Mouse (Mus musculus) spleen, adult 2 months (tissue): ENCODE results near the gene Umodl1. TPM values are rescaled to one million over a fixed set of nuclear protein-coding genes. Genes with fewer than 3 reads are reported as not detected.

Experiments used
- DNase-seq, 2 experiments: peaks; one replicate each; pipeline versions ENCODE4 v3.0.0 to v3.0.0-alpha.2; 2012 to 2021; ENCODE audit warnings: low spot score in 2 of 2, low read depth in 1 of 2
- H3K27ac ChIP-seq: fragments of 200-500 bp; 2 replicates; pipeline ENCODE4 v1.5.1; 2012; ENCODE audit warnings: low read length, inconsistent platforms; ENCODE audit not compliant: insufficient read depth
- H3K27me3 ChIP-seq: fragments of 200-500 bp; 2 replicates; pipeline ENCODE4 v1.6.1; 2012; ENCODE audit warnings: mild to moderate bottlenecking, moderate library complexity, low read length, inconsistent platforms; ENCODE audit not compliant: control insufficient read depth, insufficient read depth
- H3K36me3 ChIP-seq: fragments of 200-500 bp; 2 replicates; pipeline ENCODE4 v1.6.1; 2012; ENCODE audit warnings: mild to moderate bottlenecking, low read length, inconsistent platforms; ENCODE audit not compliant: control insufficient read depth, insufficient read depth
- H3K4me1 ChIP-seq: fragments of 200-500 bp; 2 replicates; pipeline ENCODE4 v1.6.1; 2011; ENCODE audit warnings: inconsistent platforms; ENCODE audit not compliant: control insufficient read depth, insufficient read depth, insufficient read length
- H3K4me3 ChIP-seq: fragments of 200-500 bp; 2 replicates; pipeline ENCODE4 v1.5.1; 2011; ENCODE audit warnings: mild to moderate bottlenecking, inconsistent platforms; ENCODE audit not compliant: insufficient read depth, insufficient read length; ENCODE audit errors: extremely low read depth
- CTCF ChIP-seq: fragments of 200-500 bp; IDR thresholded peaks from 2 replicates; pipeline ENCODE4 v1.5.1; 2011; ENCODE audit warnings: mild to moderate bottlenecking, inconsistent platforms; ENCODE audit not compliant: insufficient read depth, insufficient read length, insufficient replicate concordance; ENCODE audit errors: extremely low read depth
- POLR2A ChIP-seq: fragments of 200-500 bp; IDR thresholded peaks from 2 replicates; pipeline ENCODE4 v1.6.1; 2011; ENCODE audit warnings: low read depth, low read length, inconsistent platforms
- whole genome bisulfite sequencing: fragments of 180-500 bp; shearing (Covaris S2); methylation state at CpG from one replicate; pipeline ENCODE4 v1.1.7; 2018; 5-methylcytosine and 5-hydroxymethylcytosine counted together
- polyA plus RNA-seq: library from polyadenylated mRNA; depleted of rRNA; stranded (reverse); fragments of >200 nt; gene quantifications from 2 replicates; pipeline ENCODE4 v1.2.3, GENCODE M21; 2012; rRNA removed

Gene Umodl1
- not detected in 2 replicates for polyA plus RNA-seq

GRCm38 (mm10) chr17:30954340-30954739, at the start of gene Umodl1:
TSS of gene Umodl1 (plus strand) at chr17:30954640.
- no peaks in the 10 kb centered on the region for H3K27me3 ChIP-seq
- no peak for DNase-seq
- WGBS, result 65% methylated on average over 10 of the region's 10 CpGs
- H3K4me3 ChIP-seq, result no peak within 1 kb of the TSS
- TF ChIP-seq CTCF (no peak), POLR2A (no peak)
- H3K27ac ChIP-seq, result no peak within 1 kb of the TSS
- H3K4me1 ChIP-seq, result no peaks in the 10 kb centered on the region
- H3K36me3 ChIP-seq, result no peaks in the 10 kb centered on the region

- DNase-seq, result no peak
- TF ChIP-seq POLR2A (no peak), CTCF (no peak)
- H3K36me3 ChIP-seq, result no peaks in the 10 kb centered on the region
- no peaks in the 10 kb centered on the region for H3K27me3 ChIP-seq
- WGBS, result 38% methylated on average over 4 of the region's 4 CpGs
- H3K4me3 ChIP-seq, result no peak overlapping the region
- no peaks in the 10 kb centered on the region for H3K4me1 ChIP-seq
- no peak overlapping the region for H3K27ac ChIP-seq
Measured at GRCm38 (mm10) chr17:30907577-30907976, 46.9 kb upstream of the Umodl1 start.

- TF ChIP-seq POLR2A, result no peak
- TF ChIP-seq CTCF, result no peak
- Histone ChIP-seq H3K4me3 (no peak overlapping the region), H3K27me3 (no peaks in the 10 kb centered on the region), H3K4me1 (no peaks in the 10 kb centered on the region), H3K27ac (no peak overlapping the region), H3K36me3 (no peaks in the 10 kb centered on the region)
- no peak for DNase-seq
- WGBS, result 60% methylated on average over 27 of the region's 27 CpGs
Measured at GRCm38 (mm10) chr17:30910866-30911731, 43.3 kb upstream of the Umodl1 start.

- DNase-seq, result no peak
- no peak for TF ChIP-seq CTCF
- TF ChIP-seq POLR2A, result no peak
- no peaks in the 10 kb centered on the region for H3K27me3 ChIP-seq
- 44% methylated on average over 8 of the region's 8 CpGs for WGBS
- H3K4me1 ChIP-seq, result no peaks in the 10 kb centered on the region
- H3K27ac ChIP-seq, result no peak overlapping the region
- no peaks in the 10 kb centered on the region for H3K36me3 ChIP-seq
- H3K4me3 ChIP-seq, result no peak overlapping the region
Measured at GRCm38 (mm10) chr17:30911732-30912088, 42.7 kb upstream of the Umodl1 start.

GRCm38 (mm10) chr17:30912536-30912935, 41.9 kb upstream of the Umodl1 start:
- 73% methylated on average over 5 of the region's 5 CpGs for WGBS
- Histone ChIP-seq H3K4me3 (no peak overlapping the region), H3K4me1 (no peaks in the 10 kb centered on the region), H3K27me3 (no peaks in the 10 kb centered on the region), H3K27ac (no peak overlapping the region), H3K36me3 (no peaks in the 10 kb centered on the region)
- no peak for DNase-seq
- TF ChIP-seq CTCF (no peak), POLR2A (no peak)

- DNase-seq, result no peak
- no peak overlapping the region for H3K27ac ChIP-seq
- H3K4me1 ChIP-seq, result no peaks in the 10 kb centered on the region
- TF ChIP-seq POLR2A (no peak), CTCF (no peak)
- H3K36me3 ChIP-seq, result no peaks in the 10 kb centered on the region
- no peak overlapping the region for H3K4me3 ChIP-seq
- H3K27me3 ChIP-seq, result no peaks in the 10 kb centered on the region
Measured at GRCm38 (mm10) chr17:30914264-30914663, 40.2 kb upstream of the Umodl1 start.

- Histone ChIP-seq H3K4me1 (no peaks in the 10 kb centered on the region), H3K27ac (no peak overlapping the region), H3K4me3 (no peak overlapping the region), H3K36me3 (no peaks in the 10 kb centered on the region), H3K27me3 (no peaks in the 10 kb centered on the region)
- 52% methylated on average over 4 of the region's 4 CpGs for WGBS
- no peak for DNase-seq
- no peak for TF ChIP-seq POLR2A
- TF ChIP-seq CTCF, result no peak
Measured at GRCm38 (mm10) chr17:30923566-30923965, 30.9 kb upstream of the Umodl1 start.
